Mouse (Mus musculus) hematopoietic stem cell, adult 5-6 weeks (primary cell): Measurements from ENCODE around the gene Gabpb2. TPM values are rescaled to one million over a fixed set of nuclear protein-coding genes. Genes with fewer than 3 reads are reported as not detected.

Experiments used
- ATAC-seq, 2 experiments: fragments of 125-278 bp in 1 of 2; replicated peaks in 1 of 2; 2 replicates each; pipeline ENCODE4 v1.8.0; 2016 to 2017; ENCODE audit warnings: inconsistent platforms in 2 of 2, mild to moderate bottlenecking in 2 of 2, moderate number of reproducible peaks in 2 of 2, low read depth in 1 of 2, moderate TSS enrichment in 1 of 2; ENCODE audit not compliant: low FRiP score in 2 of 2, poor library complexity in 2 of 2, severe bottlenecking in 2 of 2, insufficient read depth in 1 of 2, low TSS enrichment in 1 of 2
- total RNA-seq: library from RNA; stranded (forward); fragments of 172-1452, 232-1000 nt; gene quantifications from 2 replicates; pipeline ENCODE4 v1.2.3, GENCODE M21; 2017

The Gabpb2 gene
- total RNA-seq, 1 experiment from 2014 or later: 52.8 TPM

DNA sequence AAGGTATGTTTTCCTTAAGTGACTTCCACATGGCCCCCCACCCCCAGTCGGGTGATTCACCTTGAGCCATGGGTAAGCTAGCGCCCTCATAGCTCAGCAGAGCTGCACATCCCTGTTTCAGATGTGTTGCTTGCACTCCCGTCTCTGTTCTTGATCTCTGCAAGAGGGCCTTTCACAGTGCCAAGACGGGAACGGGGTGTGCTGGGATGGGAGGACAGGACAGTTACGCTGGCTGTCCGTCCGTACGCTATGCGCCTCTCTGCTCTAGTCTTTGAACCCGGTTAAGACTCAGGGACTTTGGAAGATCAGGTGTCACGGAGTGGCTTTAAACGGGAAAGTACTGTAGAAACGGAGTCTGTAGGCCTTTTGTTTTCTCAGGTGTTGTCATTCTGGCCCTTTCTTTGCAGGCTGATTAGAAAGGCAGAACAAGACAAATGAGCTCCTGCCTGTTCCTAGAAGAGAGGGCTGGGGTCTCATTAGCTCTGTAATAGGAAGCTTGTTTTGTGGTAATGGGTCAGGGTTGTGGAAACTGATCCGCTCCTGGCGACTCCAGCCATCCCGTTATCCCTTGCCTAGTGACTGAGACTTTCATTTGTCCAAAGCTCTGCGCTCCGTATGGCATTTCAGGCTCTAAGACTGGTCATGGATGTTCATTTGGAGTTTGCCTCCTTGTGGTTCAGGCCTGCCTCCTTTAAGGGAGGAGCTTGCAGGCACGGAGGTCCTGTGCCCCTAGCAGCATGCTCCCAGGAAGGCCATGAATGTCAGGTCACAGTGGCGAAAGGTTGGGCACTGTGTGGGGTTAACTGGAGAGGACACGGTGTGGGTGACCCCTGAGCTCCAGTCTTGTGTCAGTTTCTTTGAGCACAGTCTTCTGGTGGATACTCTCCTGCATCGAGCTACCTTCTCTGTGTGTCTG lies 17.9 kb upstream of the Gabpb2 start:
- no peak for ATAC-seq

GRCm38 (mm10) chr3:95233303-95233980 lies 15.7 kb upstream of the Gabpb2 start:
- ATAC-seq: no peak

- no peak for ATAC-seq
Observed at GRCm38 (mm10) chr3:95232771-95233170, 15.1 kb upstream of the Gabpb2 start.

DNA sequence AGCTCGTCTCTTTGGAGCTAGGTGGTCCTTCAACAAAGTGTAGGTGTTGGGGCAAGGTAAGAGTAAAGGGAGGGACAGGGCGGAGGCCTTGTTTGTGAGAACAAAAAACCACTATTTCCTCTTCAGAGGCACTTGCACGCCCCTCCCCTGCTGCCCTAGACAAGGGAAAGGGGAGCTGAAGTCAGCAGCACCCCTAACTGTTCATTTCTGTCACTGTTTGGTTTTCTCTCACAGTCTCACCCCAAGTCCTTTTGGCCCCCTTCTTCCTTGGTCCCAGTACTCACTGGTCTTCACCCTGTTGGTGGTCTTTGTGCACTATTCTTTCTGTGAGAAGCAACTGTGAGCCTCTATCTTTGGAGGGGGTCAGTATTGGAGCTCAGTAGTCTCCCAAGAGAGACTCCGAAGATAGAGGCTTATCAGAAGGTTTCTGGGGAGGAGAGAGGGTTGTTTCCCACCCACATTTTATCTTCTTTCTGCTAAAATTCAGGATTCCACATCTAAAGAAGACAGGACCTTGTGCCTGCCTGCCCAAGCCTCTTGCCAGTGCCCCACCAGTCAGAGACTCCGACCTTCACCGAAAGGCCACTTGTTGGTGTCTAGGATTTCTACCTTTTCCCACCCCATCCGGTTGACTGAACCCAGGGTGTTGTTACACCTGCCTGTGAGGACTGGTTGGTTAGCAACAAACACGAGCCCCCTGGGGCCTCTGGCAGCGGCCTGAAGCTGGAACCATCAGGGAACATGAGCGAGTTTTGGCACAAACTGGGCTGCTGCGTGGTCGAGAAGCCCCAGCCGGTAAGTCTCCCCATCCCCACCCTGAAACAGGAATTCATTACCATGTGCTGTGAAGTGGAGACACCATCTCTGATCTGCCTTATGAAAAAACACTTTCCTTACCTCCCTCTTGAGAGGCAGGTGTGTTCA lies 13.8 kb upstream of the Gabpb2 start, which contains the start of gene Mllt11:
Gene Mllt11 (minus strand): TSS at position 874 of the 924 bp plus-strand sequence.
- no peak; a peak in 1 of 4 replicates for ATAC-seq

DNA sequence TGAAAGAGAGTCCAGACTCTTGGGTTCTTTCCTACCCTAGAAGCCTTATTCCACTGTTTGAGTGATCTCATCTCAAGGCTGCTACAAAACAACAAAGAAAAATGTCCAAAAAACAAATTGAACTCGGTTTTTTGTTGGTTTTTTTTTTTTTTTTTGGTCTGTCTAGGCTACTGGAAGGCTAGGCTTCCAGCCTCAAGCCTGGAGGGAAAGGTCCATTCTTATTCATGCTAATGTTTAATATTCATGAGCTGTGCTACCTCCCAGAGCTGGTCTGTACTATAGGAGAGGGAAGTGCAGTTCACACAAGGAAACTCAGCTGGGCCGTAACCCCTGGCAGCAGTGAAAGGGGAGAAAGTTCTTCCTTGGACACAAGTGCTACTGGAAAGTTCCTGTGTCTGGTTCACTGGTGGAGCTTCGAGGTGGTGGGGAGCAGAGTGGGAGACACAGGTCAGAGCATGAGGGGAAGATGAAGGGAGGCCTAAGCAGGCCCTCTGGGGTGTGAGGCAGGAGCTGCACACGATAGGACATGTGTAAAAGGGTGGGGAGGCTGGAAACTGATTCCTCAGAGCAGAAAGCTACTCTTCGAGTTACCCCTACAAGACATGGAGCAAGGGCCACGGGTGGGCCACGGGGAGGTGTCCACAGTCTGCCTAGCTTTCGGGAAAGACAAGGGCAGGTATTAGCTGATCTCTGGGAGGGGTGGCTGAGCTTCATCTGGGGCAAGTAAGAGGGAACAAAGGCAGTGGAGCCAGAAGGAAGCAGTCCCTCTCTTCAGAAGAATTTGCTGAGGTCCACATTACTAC lies 13.0 kb upstream of the Gabpb2 start:
- ATAC-seq: no peak

GRCm38 (mm10) chr3:95229781-95230494 lies 12.2 kb upstream of the Gabpb2 start:
- 0 out of 4 replicates have a peak, but pooled peaks of 1 of the 2 experiments have one; percentile 14 for ATAC-seq

DNA sequence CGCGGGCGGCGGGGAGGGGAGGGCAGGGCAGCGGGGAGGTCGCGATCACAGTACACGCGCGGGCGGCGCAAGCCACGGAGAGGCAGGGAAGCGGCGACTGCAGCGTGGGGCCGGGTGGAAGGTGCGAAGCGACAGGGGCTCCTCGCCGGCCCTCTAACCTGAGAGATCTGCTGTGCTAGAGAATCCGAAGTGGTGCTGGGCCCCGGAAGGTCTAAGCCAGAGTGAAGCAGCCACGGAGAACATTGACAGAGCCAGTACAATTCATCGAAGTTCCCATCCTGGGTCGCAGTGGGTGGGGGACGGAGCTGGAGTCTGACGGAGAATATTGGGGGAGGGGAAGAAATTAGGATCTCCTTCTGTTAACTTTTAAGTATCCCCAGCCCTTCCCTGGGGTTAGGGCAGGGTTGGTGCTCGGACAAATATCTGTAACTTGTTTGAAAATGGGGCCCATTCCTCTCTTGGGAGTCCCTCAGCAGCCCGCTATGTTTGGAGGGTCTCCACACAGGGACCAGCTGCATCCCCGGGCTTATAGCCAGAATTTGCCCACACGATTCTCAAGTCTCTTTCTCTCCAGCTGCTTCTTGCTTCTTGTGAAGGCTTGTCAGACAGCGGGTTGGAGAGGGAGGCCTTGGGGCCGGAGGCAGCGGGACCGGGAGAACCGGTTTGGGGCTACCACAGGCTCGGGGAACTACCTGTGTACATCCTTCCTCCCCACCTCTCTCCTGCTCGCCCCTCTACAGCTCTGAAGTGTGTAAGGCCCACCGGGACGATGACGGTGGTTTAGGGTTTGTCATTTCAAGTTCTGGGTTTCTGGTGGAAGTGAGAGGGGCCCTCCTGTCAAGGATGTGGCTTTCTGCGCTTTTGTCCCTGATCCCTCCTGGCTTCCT lies 11.4 kb upstream of the Gabpb2 start:
- ATAC-seq: no peak

- ATAC-seq: peak; percentile 60 to 76
Observed at GRCm38 (mm10) chr3:95228148-95228893, 10.6 kb upstream of the Gabpb2 start, which contains the start of gene Cdc42se1. Gene Cdc42se1 (plus strand): TSS chr3:95228732.

DNA sequence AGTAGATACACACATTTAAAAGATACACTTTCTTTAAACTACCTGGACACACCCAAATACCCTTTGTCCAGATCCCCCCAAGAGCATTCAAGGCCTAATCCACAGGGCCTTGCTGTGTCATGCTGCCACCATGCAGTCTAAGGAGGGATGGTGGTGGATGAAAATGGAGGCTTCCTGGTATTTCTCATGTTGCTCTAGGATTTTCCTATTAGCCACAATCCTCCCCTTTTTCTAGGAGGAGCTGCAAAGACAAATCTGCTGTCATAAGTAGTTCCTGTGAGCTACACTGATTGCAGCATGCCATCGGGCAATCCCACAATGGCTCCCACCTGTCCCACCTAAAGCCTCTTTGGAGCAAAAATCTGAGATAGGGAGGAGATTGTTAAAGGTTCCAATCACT lies 9.5 kb upstream of the Gabpb2 start:
- no peak for ATAC-seq

DNA sequence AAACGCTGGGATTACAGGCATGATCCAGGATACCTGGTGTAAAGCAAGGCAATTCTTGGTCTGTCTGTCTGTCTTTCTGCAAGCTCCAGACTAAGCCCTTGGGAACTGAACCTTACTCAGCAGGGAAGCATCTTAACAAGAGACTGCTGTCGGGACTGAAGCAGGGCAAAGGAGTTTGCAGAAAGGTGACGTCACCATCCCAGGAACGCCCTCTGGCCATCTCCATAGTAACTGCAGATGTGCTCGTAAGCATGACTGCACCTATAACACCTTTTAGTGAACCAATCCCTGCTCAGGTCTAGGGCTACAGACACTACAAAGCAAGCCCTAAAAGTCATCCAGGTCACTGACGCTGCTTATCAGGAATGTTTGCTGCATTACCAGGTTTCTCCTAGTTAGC lies 6.6 kb upstream of the Gabpb2 start:
- ATAC-seq: no peak

DNA sequence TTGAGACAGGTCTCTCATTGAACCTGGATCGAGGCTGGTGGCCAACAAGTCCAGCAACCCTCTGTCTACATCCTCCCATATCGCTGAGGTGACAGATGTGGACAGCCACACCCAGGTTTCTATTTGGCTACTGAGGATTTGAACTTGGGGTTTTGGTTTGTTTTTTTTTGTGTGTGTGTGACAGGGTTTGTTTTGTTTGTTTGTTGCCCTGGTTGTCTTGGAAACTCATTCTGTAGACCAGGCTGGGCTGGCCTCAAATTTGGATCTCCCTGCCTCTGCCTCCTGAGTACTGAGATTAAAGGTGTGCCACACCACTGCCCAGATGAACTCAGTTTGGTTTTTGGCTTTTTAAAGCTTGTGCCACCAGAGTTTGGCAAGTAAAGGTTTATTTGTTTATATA lies 5.3 kb upstream of the Gabpb2 start:
- ATAC-seq: no peak

GRCm38 (mm10) chr3:95218466-95219137 lies 886 bp upstream of the Gabpb2 start:
- no peak for ATAC-seq

- no peak for ATAC-seq
Observed at GRCm38 (mm10) chr3:95216655-95217254, 961 bp downstream of the Gabpb2 start.

DNA sequence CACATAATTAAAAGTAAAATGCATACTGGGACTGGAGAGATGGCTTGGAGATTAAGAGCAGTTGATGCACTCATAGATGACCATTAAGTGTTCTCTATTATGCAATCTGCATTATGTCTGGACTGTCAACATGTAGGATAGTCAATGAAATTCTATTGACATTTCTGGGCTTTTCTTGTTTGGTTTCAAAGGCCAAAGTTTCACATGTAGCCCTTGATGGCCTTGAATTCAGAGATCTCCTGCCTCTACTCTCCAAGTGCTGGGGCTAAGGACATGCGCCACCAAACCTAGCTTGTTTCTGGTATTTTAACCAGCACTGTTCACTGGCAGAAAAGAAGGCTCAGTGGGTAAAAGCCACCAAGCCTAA lies 4.1 kb downstream of the Gabpb2 start:
- no peak for ATAC-seq
